Mouse (Mus musculus) CD4-positive, CD25-positive, alpha-beta regulatory T cell, adult 2 months (primary cell): Measurements from ENCODE around the gene Sox5.
"Not testable (repeated sequence)": the region's sequence is repeated elsewhere in the genome, so short reads cannot be mapped to it uniquely, and the experiment has no call there.

ENCODE experiments used
- DNase-seq: peaks from one replicate; pipeline ENCODE4 v3.0.0-alpha.2; 2012; ENCODE audit warnings: low read depth, low spot score

The Sox5 gene

GRCm38 (mm10) chr6:144291526-144291925 lies 490.3 kb downstream of the Sox5 start:
- no peak for DNase-seq

- no peak for DNase-seq
These were observed 495.7 kb downstream of the Sox5 start for GRCm38 (mm10) chr6:144286122-144286521.

- no peak for DNase-seq
These were observed 498.6 kb downstream of the Sox5 start for GRCm38 (mm10) chr6:144283191-144283590.

- no peak for DNase-seq
These were observed 499.0 kb downstream of the Sox5 start for GRCm38 (mm10) chr6:144282756-144283155.

- no peak for DNase-seq
These were observed 500.1 kb downstream of the Sox5 start for GRCm38 (mm10) chr6:144281661-144282060.

- no peak for DNase-seq
These were observed 503.2 kb downstream of the Sox5 start for GRCm38 (mm10) chr6:144278505-144279053.

- not testable (repeated sequence) for DNase-seq
These were observed 508.4 kb downstream of the Sox5 start for GRCm38 (mm10) chr6:144273425-144273824.

- DNase-seq: peak; percentile 45
These were observed 510.5 kb downstream of the Sox5 start for GRCm38 (mm10) chr6:144271326-144271725.

GRCm38 (mm10) chr6:144270306-144270705 lies 511.5 kb downstream of the Sox5 start:
- peak; percentile 27 for DNase-seq

- DNase-seq: peak; percentile 12
These were observed 512.1 kb downstream of the Sox5 start for GRCm38 (mm10) chr6:144269666-144270065.

GRCm38 (mm10) chr6:144265752-144266151 lies 516.0 kb downstream of the Sox5 start:
- peak; percentile 52 for DNase-seq

- DNase-seq: no peak
These were observed 516.8 kb downstream of the Sox5 start for GRCm38 (mm10) chr6:144265004-144265403.

- DNase-seq: no peak
These were observed 517.4 kb downstream of the Sox5 start for GRCm38 (mm10) chr6:144264320-144264915.

- no peak for DNase-seq
These were observed 525.3 kb downstream of the Sox5 start for GRCm38 (mm10) chr6:144256500-144256899.

- no peak for DNase-seq
These were observed 529.5 kb downstream of the Sox5 start for GRCm38 (mm10) chr6:144252191-144252718.

GRCm38 (mm10) chr6:144251222-144252170 lies 530.3 kb downstream of the Sox5 start:
- no peak for DNase-seq

GRCm38 (mm10) chr6:144250625-144251181 lies 531.1 kb downstream of the Sox5 start:
- no peak for DNase-seq

GRCm38 (mm10) chr6:144236581-144236980 lies 545.2 kb downstream of the Sox5 start:
- DNase-seq: no peak

- DNase-seq: no peak
These were observed 577.8 kb downstream of the Sox5 start for GRCm38 (mm10) chr6:144203970-144204369.

- DNase-seq: no peak
These were observed 578.8 kb downstream of the Sox5 start for GRCm38 (mm10) chr6:144203013-144203412.

- no peak for DNase-seq
These were observed 580.3 kb downstream of the Sox5 start for GRCm38 (mm10) chr6:144201402-144202040.
